Mouse (Mus musculus) neural tube, embryonic 15.5 days (tissue): ENCODE results near the gene Zmat1. TPM values are rescaled to one million over a fixed set of nuclear protein-coding genes. Genes with fewer than 3 reads are reported as not detected.

Experiments used
- ATAC-seq: fragments of 200-750 bp; cut with Nextera tagmentation; 2 replicates; pipeline ENCODE4 v1.8.0; 2017; ENCODE audit warnings: mild to moderate bottlenecking, moderate TSS enrichment, moderate library complexity; ENCODE audit not compliant: low FRiP score
- H3K27ac ChIP-seq: fragments of 300-500 bp; sonication (generic); replicated peaks from 2 replicates; pipeline ENCODE4 v1.5.1; 2015; ENCODE audit warnings: mild to moderate bottlenecking, inconsistent platforms
- H3K27me3 ChIP-seq: fragments of 300-500 bp; sonication (generic); replicated peaks from 2 replicates; pipeline ENCODE4 v1.6.1; 2015; ENCODE audit warnings: inconsistent platforms
- H3K36me3 ChIP-seq: fragments of 300-500 bp; sonication (generic); 2 replicates; pipeline ENCODE4 v1.6.1; 2015; ENCODE audit warnings: inconsistent platforms
- H3K4me1 ChIP-seq: fragments of 300-500 bp; sonication (generic); 2 replicates; pipeline ENCODE4 v1.6.1; 2015; ENCODE audit warnings: inconsistent platforms
- H3K4me2 ChIP-seq: fragments of 300-500 bp; sonication (generic); 2 replicates; pipeline ENCODE4 v1.6.1; 2015; ENCODE audit warnings: inconsistent platforms, mild to moderate bottlenecking, moderate library complexity
- H3K4me3 ChIP-seq: fragments of 300-500 bp; sonication (generic); replicated peaks from 2 replicates; pipeline ENCODE4 v1.5.1; 2015; ENCODE audit warnings: mild to moderate bottlenecking, inconsistent platforms
- H3K9ac ChIP-seq: fragments of 300-500 bp; sonication (generic); replicated peaks from 2 replicates; pipeline ENCODE4 v1.6.1; 2015; ENCODE audit warnings: mild to moderate bottlenecking, inconsistent platforms
- H3K9me3 ChIP-seq: fragments of 300-500 bp; sonication (generic); replicated peaks from 2 replicates; pipeline ENCODE4 v1.6.1; 2016; ENCODE audit warnings: inconsistent platforms
- WGBS: fragments of 180-500 bp; shearing (Covaris S2); methylation state at CpG from one replicate; pipeline ENCODE4 v1.1.7; 2015; ENCODE audit warnings: mixed read lengths; 5-methylcytosine and 5-hydroxymethylcytosine counted together
- polyA plus RNA-seq: library from polyadenylated mRNA; unstranded; fragments of >200 nt; fragmentation: Nextera tagmentation; extraction: Ambion mirVana; gene quantifications from 2 replicates; pipeline ENCODE4 v1.2.1, GENCODE M21; 2015

Gene Zmat1
- polyA plus RNA-seq, 1 experiment from 2014 or later = 9.9 TPM

DNA sequence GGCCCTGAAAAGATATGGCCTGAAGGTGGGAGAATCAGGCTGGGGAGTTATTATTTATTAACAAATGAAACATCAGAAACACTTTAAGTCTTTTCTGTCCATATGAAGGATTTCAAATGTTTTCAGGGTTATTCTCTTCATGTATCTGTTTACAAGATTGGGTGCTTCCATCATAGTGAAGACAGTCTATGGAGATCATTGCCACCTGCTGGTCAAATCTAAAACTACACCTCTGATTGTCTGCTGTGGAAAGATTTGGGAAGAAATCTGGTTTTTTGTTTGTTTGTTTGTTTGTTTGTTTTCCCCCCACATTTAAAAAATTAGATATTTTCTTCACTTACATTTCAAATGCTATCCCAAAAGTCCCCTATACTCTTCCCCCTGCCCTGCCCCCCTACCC, 84.0 kb downstream of the Zmat1 start:
- Histone ChIP-seq H3K4me2 (no peak overlapping the region), H3K9ac (no peak overlapping the region), H3K27me3 (no peaks in the 10 kb centered on the region), H3K36me3 (no peaks in the 10 kb centered on the region), H3K27ac (no peak overlapping the region), H3K4me3 (no peak overlapping the region), H3K9me3 (no peaks in the 10 kb centered on the region), H3K4me1 (no peaks in the 10 kb centered on the region)
- no peak for ATAC-seq

DNA sequence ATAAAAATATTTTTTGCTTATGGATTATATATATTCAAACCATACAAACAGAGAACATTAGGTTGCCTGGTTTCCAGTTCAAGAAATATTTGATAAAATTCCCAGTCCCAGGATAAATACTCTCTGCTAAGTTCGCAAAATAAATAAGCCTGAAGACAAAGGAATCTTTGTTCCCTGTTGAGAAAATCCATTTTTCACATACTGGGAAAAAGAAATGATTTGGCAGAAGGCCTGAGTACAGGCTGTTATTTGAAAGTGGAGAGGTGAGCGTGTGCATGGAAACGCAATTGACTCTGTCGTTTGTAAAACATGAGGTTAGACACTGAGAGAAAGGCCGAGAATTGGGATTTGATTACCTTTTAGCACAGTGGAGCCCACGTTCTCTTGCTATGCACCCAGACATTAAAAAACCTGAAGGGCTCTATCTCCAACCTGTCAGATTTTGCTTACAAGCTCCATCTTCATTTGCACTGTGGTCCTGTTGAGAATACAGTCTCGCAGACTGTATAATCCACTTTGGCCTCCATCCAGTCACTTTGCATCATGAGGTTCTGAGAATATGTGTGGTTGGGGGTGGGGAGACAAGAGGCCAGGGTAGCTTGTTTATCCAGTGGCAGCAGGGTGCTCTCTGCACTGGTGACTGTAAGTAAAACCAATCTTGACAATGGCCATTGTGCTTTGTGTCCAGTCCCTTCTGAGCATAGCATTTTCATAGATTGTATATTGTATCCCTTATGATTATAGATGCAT, 85.2 kb downstream of the Zmat1 start:
- H3K4me2 ChIP-seq = no peak overlapping the region
- H3K27me3 ChIP-seq = no peaks in the 10 kb centered on the region
- no peak for ATAC-seq
- no peak overlapping the region for H3K9ac ChIP-seq
- H3K9me3 ChIP-seq = no peaks in the 10 kb centered on the region
- H3K27ac ChIP-seq = no peak overlapping the region
- WGBS = 65% methylated on average over 7 of the region's 7 CpGs
- H3K36me3 ChIP-seq = no peaks in the 10 kb centered on the region
- H3K4me1 ChIP-seq = no peaks in the 10 kb centered on the region
- no peak overlapping the region for H3K4me3 ChIP-seq

Other genes with a start within 250 kb of the Zmat1 start
- gene Armcx2, start 200.0 kb downstream of the Zmat1 start, polyA plus RNA-seq = 78.0 and 78.6 TPM in 2 replicates
- gene Nxf2, start 44.5 kb downstream of the Zmat1 start, polyA plus RNA-seq = 0.19 and 0.36 TPM in 2 replicates
- gene Gm15023, start 168.4 kb upstream of the Zmat1 start, polyA plus RNA-seq = not detected in 2 replicates
- gene Tceal6, start 201.5 kb upstream of the Zmat1 start, polyA plus RNA-seq = 48.0 and 54.4 TPM in 2 replicates